Mouse (Mus musculus) embryonic fibroblast, embryonic 13.5 days (primary cell): ENCODE measurements around the gene Tmem199. TPM values are rescaled to one million over a fixed set of nuclear protein-coding genes. Genes with fewer than 3 reads are reported as not detected.
A peak's percentile ranks its signal among the peaks of the same experiment; 100 is the strongest.
"Not testable (repeated sequence)": the region's sequence is repeated elsewhere in the genome, so short reads cannot be mapped to it uniquely, and the experiment has no call there.

Experiments
- H3K27ac ChIP-seq: 2 replicates; pipeline ENCODE4 v1.5.1; 2012; ENCODE audit warnings: low read length, control low read depth, inconsistent platforms; ENCODE audit not compliant: insufficient read depth
- H3K4me1 ChIP-seq: 2 replicates; pipeline ENCODE4 v1.6.1; 2011; ENCODE audit warnings: low read length; ENCODE audit not compliant: control insufficient read depth, insufficient read depth
- H3K4me3 ChIP-seq: 2 replicates; pipeline ENCODE4 v1.5.1; 2011; ENCODE audit warnings: mild to moderate bottlenecking, control low read depth, low read length; ENCODE audit not compliant: insufficient read depth
- CTCF ChIP-seq: IDR thresholded peaks from 2 replicates; pipeline ENCODE4 v1.5.1; 2011; ENCODE audit warnings: mild to moderate bottlenecking, control low read depth, low read length, moderate library complexity, borderline replicate concordance; ENCODE audit not compliant: insufficient read depth
- POLR2A ChIP-seq: IDR thresholded peaks from 2 replicates; pipeline ENCODE4 v1.6.1; 2011; ENCODE audit warnings: low read depth, mild to moderate bottlenecking, control low read depth, low read length, moderate library complexity
- polyA plus RNA-seq: library from polyadenylated mRNA; stranded (reverse); fragments of >200 nt; gene quantifications from 2 replicates; pipeline ENCODE4 v1.2.4, GENCODE M21; 2011; ENCODE audit warnings: low read depth; ENCODE audit not compliant: missing spikeins, insufficient read length

Gene Tmem199
- polyA plus RNA-seq, 1 experiment = 16.6 TPM

- Histone ChIP-seq H3K27ac (no peak overlapping the region), H3K4me1 (peaks cover 8% of the 10 kb centered on the region; the same call in 1 of the 2 replicates), H3K4me3 (no peak overlapping the region)
- TF ChIP-seq CTCF = no peak
- TF ChIP-seq POLR2A = no peak
These were observed 33.2 kb upstream of the Tmem199 start for GRCm38 (mm10) chr11:78545181-78545580.

GRCm38 (mm10) chr11:78544449-78545111, 32.6 kb upstream of the Tmem199 start:
- TF ChIP-seq CTCF (no peak), POLR2A (no peak)
- no peak overlapping the region for H3K27ac ChIP-seq
- no peak overlapping the region for H3K4me3 ChIP-seq
- H3K4me1 ChIP-seq = peaks cover 8% of the 10 kb centered on the region; the same call in 1 of the 2 replicates

- Histone ChIP-seq H3K27ac (no peak overlapping the region), H3K4me3 (no peak overlapping the region), H3K4me1 (no peaks in the 10 kb centered on the region; the same call in 1 of the 2 replicates)
- TF ChIP-seq POLR2A (no peak), CTCF (no peak)
These were observed 28.4 kb upstream of the Tmem199 start for GRCm38 (mm10) chr11:78540358-78540757.

GRCm38 (mm10) chr11:78536690-78537084, 24.7 kb upstream of the Tmem199 start:
- no peak for TF ChIP-seq POLR2A
- no peak for TF ChIP-seq CTCF
- H3K4me1 ChIP-seq = no peaks in the 10 kb centered on the region; the same call in 1 of the 2 replicates
- peak overlapping the region; percentile 84 for H3K4me3 ChIP-seq
- peak overlapping the region; percentile 69 for H3K27ac ChIP-seq

- peak within 1 kb of the TSS; percentile 72 for H3K27ac ChIP-seq
- TF ChIP-seq CTCF (no peak), POLR2A (peak; percentile 88)
- no peaks in the 10 kb centered on the region; the same call in 1 of the 2 replicates for H3K4me1 ChIP-seq
- H3K4me3 ChIP-seq = peak within 1 kb of the TSS; percentile 84
These were observed 24.2 kb upstream of the Tmem199 start, which contains the start of the genes Tnfaip1 and Ift20 for GRCm38 (mm10) chr11:78536080-78536689. Gene Tnfaip1 (minus strand): TSS chr11:78536332. Gene Ift20 (plus strand): TSS chr11:78536361.

- Histone ChIP-seq H3K4me3 (peak overlapping the region; percentile 80), H3K27ac (peak overlapping the region; percentile 72), H3K4me1 (no peaks in the 10 kb centered on the region; the same call in 1 of the 2 replicates)
- TF ChIP-seq CTCF = no peak
- peak; percentile 42; the same call in 1 of the 2 replicates for TF ChIP-seq POLR2A
These were observed 23.6 kb upstream of the Tmem199 start for GRCm38 (mm10) chr11:78535376-78536079.

- H3K27ac ChIP-seq = 0 out of 2 replicates have a peak overlapping the region, but pooled peaks have one; percentile 72
- TF ChIP-seq POLR2A (no peak), CTCF (no peak; the same call in 1 of the 2 replicates)
- no peaks in the 10 kb centered on the region; the same call in 1 of the 2 replicates for H3K4me1 ChIP-seq
- peak overlapping the region; percentile 80 for H3K4me3 ChIP-seq
These were observed 22.5 kb upstream of the Tmem199 start for GRCm38 (mm10) chr11:78534516-78534915.

- not testable (repeated sequence) for H3K4me3 ChIP-seq, H3K27ac ChIP-seq, H3K4me1 ChIP-seq
These were observed 19.5 kb upstream of the Tmem199 start for GRCm38 (mm10) chr11:78531515-78531914.

- no peaks in the 10 kb centered on the region for H3K4me1 ChIP-seq
- TF ChIP-seq CTCF = no peak
- TF ChIP-seq POLR2A = no peak
- H3K27ac ChIP-seq = no peak overlapping the region
- H3K4me3 ChIP-seq = no peak overlapping the region
These were observed 19.1 kb upstream of the Tmem199 start for GRCm38 (mm10) chr11:78531046-78531445.

GRCm38 (mm10) chr11:78530001-78530400, 18.0 kb upstream of the Tmem199 start:
- no peaks in the 10 kb centered on the region for H3K4me1 ChIP-seq
- TF ChIP-seq POLR2A (no peak), CTCF (no peak)
- H3K4me3 ChIP-seq = no peak overlapping the region
- H3K27ac ChIP-seq = no peak overlapping the region

- H3K4me3 ChIP-seq = no peak overlapping the region
- TF ChIP-seq CTCF = no peak
- no peak for TF ChIP-seq POLR2A
These were observed 16.7 kb upstream of the Tmem199 start for GRCm38 (mm10) chr11:78528714-78529113.

More at GRCm38 (mm10) chr11:78528714-78529113, 16.7 kb upstream of the Tmem199 start:
- peaks cover 1% of the 10 kb centered on the region; the same call in 1 of the 2 replicates for H3K4me1 ChIP-seq
- no peak overlapping the region for H3K27ac ChIP-seq
